Mouse (Mus musculus): ENCODE data around the gene Gm20683. TPM values are rescaled to one million over a fixed set of nuclear protein-coding genes. Genes with fewer than 3 reads are reported as not detected.

Gm20683 gene
- total RNA-seq, 4 experiments from 2014 or later, result 7.3 to 36.4 (median 20.8) TPM

DNA sequence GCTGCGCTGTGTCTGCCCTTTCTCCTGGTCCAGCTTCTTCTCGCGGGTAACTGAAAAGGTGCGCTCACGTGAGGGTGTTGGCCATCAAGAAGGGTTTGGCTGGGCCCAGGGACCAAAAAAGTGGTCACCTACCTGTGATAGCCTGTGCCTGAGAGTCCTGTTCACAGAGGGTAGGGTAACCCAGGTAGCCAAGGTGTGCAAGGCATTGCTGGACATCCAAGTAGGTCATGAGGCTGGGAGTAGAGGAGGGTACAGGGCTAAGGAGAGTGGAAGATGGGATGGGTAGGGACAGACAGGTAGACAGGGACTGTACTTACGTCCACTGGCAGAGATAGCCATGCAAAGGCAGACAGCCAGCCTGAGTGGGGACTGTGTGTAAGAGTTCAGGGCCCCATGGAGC lies 1.0 kb downstream of the Gm20683 start:
- DNase-seq, result no peak

DNA sequence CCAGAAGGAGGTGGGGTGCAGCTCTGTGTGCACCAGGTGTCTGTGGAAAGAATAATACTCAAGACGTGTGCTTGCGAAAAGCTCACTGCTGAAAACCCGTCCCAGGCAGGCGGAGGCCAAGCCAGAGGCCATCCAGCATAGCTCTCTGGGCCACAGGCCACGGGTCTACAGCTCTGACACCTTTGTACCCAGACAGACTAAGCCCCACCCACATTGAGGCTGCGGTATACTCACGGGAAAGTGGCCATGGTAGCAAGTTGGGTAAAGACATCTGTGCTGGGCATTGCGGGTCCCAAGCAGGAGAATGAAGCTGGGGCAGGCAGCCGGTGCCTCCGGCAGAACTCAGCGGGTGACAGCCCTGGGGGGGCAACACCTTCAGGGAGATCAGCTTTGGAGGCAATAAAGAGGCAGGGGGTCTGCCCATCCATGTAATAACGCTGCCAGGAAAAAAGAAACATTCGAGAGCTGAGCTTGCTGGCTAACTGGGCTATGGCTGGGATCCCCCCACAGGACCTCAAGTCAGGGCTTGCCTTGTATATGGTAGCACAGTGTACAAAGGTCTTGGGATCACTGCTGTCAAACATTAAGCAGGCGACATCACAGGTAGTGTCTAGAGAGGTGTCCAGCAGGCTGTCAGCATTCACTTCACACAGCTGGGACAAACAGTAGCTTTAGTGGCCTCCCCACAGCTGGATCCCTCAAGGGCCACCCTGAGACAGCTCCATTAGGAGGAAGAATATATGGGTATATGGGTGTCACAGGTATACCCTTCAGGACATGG lies 1.9 kb downstream of the Gm20683 start:
- DNase-seq, result no peak

DNA sequence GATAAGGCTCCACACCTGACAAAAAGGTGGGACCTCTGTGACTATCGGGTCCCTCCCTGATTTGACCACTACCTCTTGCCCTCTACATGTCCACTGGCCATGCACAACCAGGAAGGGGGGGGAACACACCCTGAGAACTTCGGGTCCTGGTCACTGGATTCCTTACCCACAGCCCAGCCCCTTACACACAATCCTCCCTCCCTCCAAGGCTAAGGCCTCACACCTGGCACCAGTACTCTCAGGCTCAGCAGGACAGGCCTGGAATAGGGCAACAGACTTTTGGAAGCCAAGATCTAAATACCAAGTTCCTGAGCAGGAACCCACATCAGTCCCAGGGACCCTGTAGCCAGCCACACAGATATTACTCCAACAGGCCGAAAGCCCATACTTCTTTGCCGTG lies 2.7 kb downstream of the Gm20683 start:
- DNase-seq, result no peak

DNA sequence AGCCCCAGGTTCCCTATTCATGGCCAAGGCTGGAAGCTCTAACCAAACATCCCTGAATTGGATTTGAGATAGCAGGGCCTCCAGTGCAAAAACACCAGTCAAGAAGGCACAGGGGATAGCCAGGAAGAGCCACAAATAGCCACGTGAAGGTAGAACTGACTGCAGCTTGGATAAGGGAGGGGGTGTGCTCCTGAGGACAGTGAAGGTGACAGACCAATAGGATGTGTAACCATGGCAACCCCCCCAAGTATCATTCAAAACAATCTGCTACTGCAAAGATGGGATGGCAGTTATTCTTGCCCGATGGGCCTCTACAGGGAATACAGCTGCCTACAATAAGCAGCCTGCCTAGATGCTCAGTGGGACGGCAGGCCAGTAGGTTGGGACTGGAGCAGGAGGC lies 4.0 kb downstream of the Gm20683 start:
- no peak for DNase-seq

DNA sequence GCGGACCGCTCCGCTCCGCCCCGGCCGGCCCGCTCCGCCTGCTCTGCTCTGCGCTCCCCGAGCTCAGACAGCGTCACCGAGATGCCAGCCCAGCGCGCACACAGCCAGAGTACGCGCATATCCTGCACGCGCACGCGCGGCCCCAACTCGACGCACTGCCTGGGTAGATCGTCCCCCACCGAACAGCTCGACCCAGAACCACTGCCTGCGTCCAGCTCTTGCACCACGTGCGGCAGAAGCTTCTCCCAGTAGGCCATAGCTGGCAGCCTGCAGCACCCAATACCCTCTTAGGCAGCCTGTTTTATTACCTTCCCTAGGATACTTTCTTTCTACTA lies 4.5 kb downstream of the Gm20683 start, which contains the start of gene Rhbdl1:
Gene Rhbdl1, minus strand, starts transcription at position 220 of the 335 bp plus-strand sequence.
- DNase-seq, result peak; percentile 84

DNA sequence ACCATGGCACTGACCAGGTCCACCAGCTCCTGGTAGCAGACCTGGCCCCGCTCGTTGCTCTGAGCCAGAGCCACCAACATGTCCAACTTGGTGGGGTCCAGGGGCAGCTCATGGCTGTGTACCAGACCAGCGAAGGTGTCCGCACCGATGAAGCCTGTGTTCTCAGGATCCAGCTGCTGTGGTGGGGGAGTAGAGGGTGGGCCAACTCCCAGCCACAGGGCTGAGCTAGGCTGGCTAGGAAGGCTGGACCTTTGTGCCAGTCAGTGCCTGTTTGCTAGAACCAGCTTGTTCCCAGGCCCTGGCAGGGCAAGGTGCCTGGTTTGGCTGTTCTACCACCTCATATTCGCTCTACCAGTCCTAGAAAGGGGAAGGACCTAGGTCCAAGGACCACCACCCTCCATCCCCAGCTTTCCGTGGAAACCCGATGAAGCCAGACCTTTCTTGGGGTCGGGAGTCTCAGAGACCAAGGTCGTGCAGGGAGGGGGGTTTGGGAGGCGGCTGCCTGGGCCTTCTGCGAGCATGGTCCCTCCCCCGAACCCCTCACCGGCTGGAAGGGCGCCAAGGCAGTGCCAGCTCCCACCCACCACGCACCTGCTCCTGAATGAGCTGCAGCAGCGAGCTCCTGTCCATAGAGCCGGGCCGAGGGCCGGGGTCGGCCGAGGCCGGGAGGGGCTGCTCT lies 5.0 kb downstream of the Gm20683 start:
- peak; percentile 59 for DNase-seq

DNA sequence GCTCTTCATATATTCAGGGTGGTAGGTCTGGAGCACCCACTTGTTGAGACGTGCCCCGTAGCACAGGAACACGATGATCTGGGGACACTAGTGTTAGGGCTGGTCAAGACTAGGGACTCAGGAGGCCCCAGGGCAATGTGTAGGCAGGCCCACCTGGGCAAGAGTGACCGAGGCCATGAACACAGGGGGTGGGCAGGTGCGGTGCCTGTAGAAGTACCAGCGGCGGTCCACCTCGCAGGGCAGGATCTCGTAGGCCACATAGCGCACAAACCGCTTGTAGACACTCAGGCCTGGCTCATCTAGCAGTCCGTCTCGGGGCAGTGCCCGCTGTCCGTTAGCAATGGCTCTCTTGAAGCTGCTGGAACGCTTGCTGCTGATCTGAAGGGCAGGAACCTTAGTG lies 5.7 kb downstream of the Gm20683 start:
- DNase-seq, result no peak

DNA sequence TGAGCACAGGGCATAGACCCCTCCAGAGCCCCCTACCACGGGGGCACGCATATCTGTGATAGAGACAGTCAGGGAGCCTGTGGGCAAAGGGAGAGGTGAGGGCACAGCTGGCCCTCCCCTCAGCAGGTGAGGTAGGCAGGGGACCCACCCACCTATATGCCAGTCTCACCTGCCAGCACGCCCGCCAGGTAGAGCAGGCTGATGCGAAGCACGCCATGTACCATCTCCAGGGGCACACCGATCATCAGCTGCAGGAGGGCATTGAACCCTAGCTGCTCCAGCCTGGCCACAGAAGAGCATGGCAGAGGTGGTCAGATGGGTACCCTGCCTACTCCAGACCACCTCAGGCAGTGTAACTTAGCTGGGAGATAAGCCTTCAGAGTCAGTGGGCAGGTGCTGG lies 6.3 kb downstream of the Gm20683 start:
- DNase-seq, result no peak

DNA sequence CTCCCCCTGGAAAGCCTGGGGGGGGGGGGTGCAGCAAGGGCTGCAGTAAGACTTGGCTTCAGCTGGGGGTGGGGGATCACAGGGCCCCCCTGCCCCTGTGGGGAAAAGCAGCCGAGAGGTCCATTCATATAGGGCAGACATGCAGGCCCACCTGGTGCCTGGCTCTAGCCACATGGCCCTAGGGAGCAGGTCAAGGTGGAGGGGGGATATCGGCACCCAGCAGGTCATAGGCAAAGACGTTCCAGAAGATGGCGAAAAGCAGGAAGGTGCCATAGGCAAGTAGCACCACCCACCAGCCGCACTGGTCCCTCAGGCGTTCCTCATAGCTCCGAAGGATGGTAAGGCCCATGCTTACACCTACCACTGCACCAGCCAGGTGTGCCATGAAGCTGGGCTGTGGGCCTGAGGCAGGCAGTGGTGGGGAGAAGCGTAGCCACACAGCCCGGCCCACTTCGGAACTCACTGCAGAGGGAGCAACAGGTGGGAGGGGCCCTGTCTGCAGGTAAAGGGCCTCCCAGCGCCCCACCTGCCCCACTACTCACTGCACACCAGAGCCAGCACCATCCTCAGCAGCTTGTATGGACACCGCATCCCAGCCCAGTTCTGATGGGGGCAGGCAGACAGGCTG lies 6.9 kb downstream of the Gm20683 start:
- no peak for DNase-seq

DNA sequence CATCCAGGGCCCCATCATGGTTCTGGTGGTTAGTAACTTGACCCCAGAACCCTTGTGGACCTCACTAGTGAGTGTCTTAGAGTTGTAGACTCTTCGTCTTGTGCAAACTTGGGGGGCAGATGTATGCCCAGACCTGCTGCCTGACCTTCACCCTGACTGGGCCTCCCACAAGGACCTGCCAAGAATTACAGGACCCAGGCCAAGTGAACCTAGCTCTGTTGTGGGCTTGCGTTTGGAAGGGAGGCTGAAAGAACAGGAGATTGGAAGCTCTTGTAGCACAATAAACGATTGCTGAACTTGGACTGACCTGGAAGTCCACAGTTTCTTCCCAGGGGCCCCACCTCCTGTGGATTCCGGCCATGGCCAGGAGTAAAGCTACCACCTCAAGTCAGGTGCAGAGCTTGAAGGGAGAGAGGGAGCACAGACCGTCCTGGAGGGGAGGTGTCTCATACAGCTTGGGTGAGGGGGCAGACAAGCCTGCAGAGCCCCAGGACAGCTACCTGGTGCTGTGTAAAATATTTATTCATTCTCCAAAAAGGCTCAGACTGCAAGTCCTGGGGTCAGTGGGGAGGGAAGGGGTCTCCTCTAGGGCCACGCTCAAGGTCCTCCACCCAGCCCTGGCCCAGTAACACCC lies 7.5 kb downstream of the Gm20683 start:
- DNase-seq, result no peak

DNA sequence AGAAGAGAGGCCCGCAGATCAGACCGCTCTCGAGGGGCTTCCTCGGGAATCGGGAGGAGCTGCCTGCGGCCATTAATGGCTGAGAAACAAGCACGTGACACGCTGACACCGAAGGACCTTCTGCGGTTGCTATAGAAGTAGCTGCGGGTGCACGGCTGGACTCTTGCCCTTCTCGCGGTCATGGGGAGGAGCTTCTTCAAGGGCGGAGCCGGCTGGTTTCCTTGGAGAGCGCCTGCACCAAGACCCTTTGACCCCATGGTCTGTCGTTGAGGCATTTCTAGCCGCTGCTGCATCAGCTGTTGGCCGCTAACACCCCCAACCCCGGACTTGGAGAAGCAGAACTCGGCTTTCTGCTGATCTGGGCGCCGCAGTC lies 8.3 kb downstream of the Gm20683 start, which contains the start of gene Stub1:
Gene Stub1, minus strand, starts transcription at position 114 of the 373 bp plus-strand sequence.
- DNase-seq, result peak; percentile 96

DNA sequence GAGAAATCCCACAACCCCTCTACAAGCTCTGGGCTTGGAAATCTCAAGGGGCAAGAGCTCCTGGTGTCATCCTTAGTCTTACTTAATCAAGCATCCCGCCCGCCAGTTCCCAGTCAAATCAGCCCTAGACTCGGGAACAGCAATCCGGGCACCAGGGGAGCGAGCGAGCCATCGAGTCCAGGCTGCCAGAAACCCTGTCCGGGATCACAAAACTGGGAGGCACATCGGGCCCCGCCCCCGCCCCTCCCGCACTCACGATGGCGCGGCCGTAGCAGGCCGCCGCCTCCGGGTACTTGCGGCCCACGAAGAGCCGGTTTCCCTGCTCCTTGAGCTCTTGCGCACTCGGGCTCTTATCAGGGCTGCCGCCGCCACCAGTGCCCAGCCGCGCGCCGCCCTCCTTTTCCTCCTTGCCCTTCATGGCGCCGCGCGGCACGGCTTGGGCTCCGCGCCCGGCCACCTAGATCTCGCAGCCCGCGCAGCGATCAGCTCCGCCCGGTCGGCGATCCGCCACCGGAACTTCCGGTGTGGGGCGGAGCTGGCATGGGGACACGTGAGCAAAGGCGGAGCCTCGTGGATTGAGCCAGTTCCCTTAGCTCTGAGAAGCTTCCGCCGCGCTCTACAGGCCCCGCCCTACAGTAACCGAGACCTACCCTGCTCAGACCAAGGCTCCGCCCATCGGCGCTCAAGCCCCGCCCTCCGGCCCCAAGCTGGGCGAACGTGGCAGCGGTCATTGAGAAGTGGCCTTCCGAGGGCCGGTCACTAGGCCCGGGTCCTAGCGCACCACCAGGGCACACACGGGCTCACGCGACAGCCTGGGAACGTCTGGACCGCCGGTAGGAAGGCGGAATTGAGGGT lies 8.9 kb downstream of the Gm20683 start:
- DNase-seq, result peak; percentile 99

DNA sequence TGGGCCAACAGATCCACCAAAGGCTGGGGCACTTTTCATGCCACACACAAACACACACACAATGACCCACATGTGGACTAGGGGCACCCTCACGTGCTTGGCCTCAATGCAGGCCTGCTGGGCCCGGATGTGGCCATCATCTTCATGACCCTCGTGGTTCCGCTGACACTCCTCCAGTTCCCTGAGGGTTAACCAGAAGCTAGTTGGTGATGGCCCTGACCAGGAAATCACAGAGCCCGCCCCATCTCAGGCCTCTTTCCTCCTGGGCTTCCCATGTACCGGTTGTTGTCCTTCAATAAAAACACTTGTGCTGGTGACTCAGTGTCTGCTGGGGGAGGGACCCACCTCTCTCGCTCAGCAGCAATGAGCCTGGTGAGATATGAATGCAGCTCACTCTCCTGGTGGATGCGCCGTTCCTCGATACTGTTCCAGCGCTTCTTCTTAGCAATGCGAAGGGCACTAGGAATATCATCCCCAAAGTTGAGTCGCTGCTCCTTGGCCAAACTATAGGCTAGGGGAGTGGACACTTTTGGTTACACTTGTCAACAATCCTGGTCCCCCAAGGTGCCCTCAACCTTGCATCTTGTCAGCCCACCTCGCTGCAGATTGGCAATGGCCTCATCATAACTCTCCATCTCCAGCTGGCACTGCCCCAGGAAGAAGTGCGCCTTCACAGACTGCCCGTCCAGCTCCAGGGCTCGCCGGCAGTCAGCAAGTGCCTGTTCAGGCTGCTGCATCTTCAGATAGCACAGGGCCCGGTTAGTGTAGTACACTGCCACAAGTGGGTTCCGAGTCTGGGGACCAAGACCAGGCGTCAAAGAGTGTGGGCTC lies 9.9 kb downstream of the Gm20683 start:
- peak; percentile 81 for DNase-seq

DNA sequence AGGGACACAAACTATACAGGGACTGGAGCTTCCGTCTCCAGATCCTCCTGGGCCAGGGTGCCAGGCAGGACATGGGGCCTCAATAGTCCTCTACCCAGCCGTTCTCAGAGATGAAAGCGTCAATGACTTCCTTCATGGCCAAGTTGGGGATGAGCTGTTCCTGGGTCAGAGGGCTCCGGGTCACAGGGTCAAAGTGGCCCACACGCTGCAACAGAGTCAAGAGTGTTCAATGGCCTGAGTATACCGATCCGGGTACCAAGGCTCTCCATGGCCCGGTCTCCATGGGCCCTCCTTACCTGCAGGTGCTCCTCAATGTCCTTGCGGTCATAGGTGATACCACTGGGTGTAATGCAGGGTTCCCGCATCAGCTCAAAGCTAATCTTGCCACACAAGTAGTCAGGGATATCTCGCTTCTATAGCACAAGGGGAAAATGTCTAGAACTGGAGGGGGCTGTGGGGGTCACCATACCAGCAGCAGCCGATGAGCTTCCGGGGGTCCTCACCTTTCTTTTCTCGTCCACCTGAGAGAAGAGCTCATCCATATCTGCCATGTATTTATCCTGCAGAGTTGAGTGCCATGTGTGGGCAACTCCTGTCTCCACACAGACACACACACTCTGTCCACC lies 10.6 kb downstream of the Gm20683 start:
- DNase-seq, result no peak

DNA sequence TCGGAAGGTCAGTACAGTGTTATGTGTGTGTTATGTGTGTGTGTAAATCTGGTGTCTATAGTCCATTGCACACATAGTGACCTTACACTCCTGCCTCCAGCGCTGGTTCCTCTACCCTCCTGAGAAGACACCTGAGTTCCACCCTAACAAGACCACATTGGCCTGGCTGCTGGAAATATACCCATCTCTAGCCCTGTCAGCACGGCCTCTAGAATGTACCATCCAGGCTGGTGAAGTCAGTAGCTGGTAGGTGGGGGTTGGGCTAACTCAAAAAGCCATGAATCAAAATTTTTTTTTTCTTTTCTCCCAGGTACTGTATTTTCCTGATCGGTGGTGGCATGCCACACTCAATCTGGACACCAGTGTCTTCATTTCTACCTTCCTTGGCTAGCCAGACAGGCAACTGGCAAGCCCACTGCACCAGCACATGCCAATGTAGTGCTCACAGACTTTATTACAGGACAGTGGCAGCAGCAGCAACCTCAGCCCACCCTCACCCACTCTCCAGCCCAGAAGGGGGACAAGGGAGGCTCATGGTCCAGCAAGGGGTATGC lies 11.3 kb downstream of the Gm20683 start:
- no peak for DNase-seq

DNA sequence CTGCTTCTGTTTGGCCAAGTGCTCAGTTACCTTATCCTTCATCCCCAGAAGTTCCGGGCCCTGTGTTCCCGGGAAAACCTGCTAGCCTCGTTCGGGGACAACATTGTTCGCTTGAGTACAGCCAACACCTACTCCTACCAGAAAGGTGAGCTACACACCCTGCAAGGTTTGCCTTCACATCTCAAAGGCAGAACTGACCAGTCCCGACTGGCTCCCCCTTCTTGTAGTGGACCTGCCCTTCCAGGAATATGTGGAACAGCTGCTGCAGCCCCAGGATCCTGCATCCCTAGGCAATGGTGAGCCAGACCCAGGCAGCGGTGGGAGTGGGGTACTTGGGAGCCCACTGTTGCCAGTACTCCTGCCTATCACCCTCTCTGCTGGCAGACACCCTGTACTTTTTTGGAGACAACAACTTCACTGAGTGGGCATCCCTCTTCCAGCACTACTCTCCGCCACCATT lies 12.0 kb downstream of the Gm20683 start:
- no peak for DNase-seq

DNA sequence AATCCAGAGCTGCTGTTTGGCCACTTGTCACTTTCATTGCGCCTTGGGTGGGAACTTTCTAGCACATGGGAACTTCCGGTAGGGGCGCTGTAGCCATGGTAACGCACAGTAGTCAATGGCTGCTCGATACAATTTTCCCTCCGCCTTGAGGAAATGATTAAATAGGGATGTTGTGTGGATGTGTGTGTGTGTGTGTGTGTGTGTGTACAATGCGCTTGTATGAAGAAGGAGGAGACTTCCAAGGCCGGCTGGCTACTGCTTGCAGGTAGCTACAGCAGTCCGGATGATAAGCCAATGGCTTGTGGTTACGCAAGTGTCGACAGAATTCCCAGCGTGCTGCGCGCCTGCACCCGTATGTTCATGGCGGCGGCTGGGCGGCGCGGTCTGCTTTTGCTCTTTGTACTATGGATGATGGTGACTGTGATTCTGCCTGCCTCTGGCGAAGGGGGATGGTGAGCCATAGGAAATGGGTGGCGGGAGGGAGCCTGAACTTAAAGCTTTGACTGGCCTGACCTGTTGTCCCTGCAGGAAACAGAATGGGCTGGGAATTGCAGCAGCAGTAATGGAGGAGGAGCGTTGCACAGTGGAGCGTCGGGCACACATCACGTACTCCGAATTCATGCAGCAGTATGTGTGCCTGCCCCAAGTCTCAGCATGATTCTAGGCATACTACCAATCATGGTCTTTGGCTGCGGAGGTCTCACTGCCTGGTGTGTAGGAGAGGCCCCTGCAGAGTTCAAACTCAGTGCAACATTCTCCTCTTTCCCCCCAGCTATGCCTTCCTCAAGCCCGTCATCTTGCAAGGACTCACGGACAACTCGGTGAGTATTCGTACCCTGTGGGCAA lies 12.6 kb downstream of the Gm20683 start, which contains the start of gene Jmjd8:
Gene Jmjd8, plus strand, starts transcription at position 156 of the 846 bp plus-strand sequence.
- peak; percentile 72 for DNase-seq

DNA sequence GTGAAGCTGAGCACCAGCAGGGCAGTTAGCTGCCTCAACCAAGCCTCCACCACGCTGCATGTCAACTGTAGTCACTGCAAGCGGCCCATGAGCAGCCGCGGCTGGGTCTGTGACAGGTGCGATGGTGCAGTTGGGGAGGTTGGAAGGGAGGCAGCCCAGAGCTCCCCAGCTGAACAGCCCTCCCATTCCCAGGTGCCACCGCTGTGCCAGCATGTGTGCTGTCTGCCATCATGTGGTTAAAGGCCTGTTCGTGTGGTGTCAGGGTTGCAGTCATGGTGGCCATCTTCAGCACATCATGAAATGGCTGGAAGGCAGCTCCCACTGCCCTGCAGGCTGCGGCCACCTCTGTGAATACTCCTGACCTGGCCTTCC lies 13.4 kb downstream of the Gm20683 start:
- DNase-seq, result no peak

DNA sequence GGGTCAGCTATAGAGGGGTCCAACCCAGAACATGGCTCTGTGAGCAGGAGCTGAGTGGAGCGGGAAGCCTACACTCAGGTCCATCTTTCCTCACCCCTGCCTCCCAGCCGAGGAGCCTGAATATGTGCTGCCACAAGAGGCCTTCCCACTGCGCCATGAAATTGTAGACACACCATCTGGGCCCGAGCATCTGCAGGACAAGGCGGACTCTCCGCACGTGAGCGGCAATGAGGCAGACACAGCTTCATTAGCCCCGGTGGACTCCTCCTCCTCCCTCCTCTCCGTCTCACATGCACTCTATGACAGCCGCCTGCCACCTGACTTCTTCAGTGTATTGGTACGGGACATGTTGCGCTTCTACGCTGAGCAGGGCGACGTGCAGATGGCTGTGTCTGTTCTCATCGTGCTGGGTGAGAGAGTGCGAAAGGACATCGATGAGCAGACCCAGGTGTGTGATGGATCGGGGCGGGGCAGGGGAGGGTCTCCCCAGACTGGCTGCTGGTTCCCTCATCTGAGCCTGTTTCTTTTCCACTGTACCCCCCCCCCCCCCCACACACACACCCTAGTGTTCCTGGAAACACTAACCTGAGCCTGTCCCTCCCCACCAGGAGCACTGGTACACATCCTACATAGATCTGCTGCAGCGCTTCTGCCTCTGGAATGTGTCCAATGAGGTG lies 13.9 kb downstream of the Gm20683 start:
- DNase-seq, result no peak

Data from adrenal gland, adult 8-10 months (tissue).